Mouse (Mus musculus) heart, postnatal 10 days (tissue): ENCODE results near the gene Teddm1a. TPM values are rescaled to one million over a fixed set of nuclear protein-coding genes. Genes with fewer than 3 reads are reported as not detected.

Experiments used
- microRNA-seq, 2 experiments: library from miRNA; unstranded; fragments of <30 nt; microRNA quantifications; one replicate each; pipeline ENCODE4 v1.2.0; 2022
- total RNA-seq, 2 experiments: library from RNA; stranded (reverse); gene quantifications; 2 replicates each; pipeline ENCODE4 v1.2.3; 2021

The Teddm1a gene
- total RNA-seq, 2 experiments from 2014 or later, result not detected

Small RNA genes lying within 50 kb of the gene (microRNA-seq; reads per million reads assigned to microRNA genes)
- gene Mir8114, result 12.8 to 20.2 reads per million in 2 experiments

Other genes with a start within 250 kb of the Teddm1a start
- gene Rgs8, start 238.7 kb upstream of the Teddm1a start, total RNA-seq, result not detected
- gene Rgs16, start 151.4 kb upstream of the Teddm1a start, total RNA-seq, result 1 to 10 TPM; 2.4 to 3.5 TPM
- gene Rnasel, start 142.3 kb upstream of the Teddm1a start, total RNA-seq, result 10 to 100 TPM; 12.5 to 15.4 TPM
- gene Rgsl1, start 47.6 kb upstream of the Teddm1a start, total RNA-seq, result not detected
- gene Teddm1b, start 17.4 kb upstream of the Teddm1a start, total RNA-seq, result not detected
- gene Glul, start 8.2 kb downstream of the Teddm1a start, total RNA-seq, result 100 to 1,000 TPM; 208 to 345 TPM
- gene Teddm2, start 8.5 kb downstream of the Teddm1a start, total RNA-seq, result under 1 TPM; 0.30 to 0.69 TPM